Mouse (Mus musculus): ENCODE measurements around the gene Gm49416. TPM values are rescaled to one million over a fixed set of nuclear protein-coding genes. Genes with fewer than 3 reads are reported as not detected.

Gene Gm49416
- total and polyA plus RNA-seq, 2 experiments from 2014 or later = 0.52 TPM; not detected in 1

DNA sequence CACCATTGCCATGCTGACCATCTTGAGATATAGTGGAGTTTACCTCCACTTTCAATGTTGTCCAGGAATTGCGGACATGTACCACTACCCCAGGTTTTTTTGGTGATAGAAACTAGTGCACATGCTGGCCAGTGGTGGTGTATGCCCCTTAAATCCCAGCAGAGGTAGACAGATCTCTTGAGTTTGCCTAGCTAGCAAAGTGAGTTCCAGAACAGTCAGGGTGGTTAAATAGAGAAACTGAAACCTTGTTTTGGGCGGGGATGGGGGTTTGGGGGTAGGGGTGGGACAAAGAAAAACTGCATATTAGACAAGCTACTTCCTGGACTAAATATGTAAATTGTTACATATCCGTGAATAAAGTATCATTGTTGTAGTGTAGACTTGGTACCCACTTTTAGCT is 30.3 kb downstream of the Gm49416 start:
- H3K4me3 ChIP-seq (ENCODE audit: low read length) = no peak overlapping the region
- 91% methylated on average over 3 of the region's 3 CpGs for WGBS
- H3K4me2 ChIP-seq (ENCODE audit: low read depth, low read length) = no peak overlapping the region
- DNase-seq (ENCODE audit: low spot score) (no peak), ATAC-seq (no peak)
- H3K27me3 ChIP-seq (ENCODE audit: insufficient read depth, low read length) = no peaks in the 10 kb centered on the region
- H3K9ac ChIP-seq (replicated peaks; ENCODE audit: low read length) = no peak overlapping the region
- H3K27ac ChIP-seq = no peak overlapping the region
- TF ChIP-seq CTCF (IDR thresholded peaks at IDR 0.05; ENCODE audit: low read depth) = no peak
- H3K4me1 ChIP-seq (ENCODE audit: insufficient read depth, low read length) = peaks cover 9% of the 10 kb centered on the region
- peaks cover 31% of the 10 kb centered on the region for H3K36me3 ChIP-seq (ENCODE audit: insufficient read depth, low read length)
- no peaks in the 10 kb centered on the region for H3K9me3 ChIP-seq (ENCODE audit: low read length)

GRCm38 (mm10) chr19:8919684-8920072 is 31.0 kb downstream of the Gm49416 start:
- H3K9ac ChIP-seq (replicated peaks; ENCODE audit: low read length) = peak overlapping the region; percentile 85; the same call in 1 of the 2 replicates
- H3K4me2 ChIP-seq (ENCODE audit: low read depth, low read length) = peak overlapping the region; percentile 91
- H3K4me1 ChIP-seq (ENCODE audit: insufficient read depth, low read length) = peaks cover 9% of the 10 kb centered on the region
- ATAC-seq (no peak), DNase-seq (ENCODE audit: low spot score) (no peak)
- peak overlapping the region; percentile 89; the same call in 1 of the 2 replicates for H3K4me3 ChIP-seq (ENCODE audit: low read length)
- TF ChIP-seq CTCF (IDR thresholded peaks at IDR 0.05; ENCODE audit: low read depth) = no peak
- peaks cover 25% of the 10 kb centered on the region for H3K36me3 ChIP-seq (ENCODE audit: insufficient read depth, low read length)
- 63% methylated on average over 6 of the region's 6 CpGs for WGBS
- H3K27me3 ChIP-seq (ENCODE audit: insufficient read depth, low read length) = no peaks in the 10 kb centered on the region
- peak overlapping the region; percentile 79 for H3K27ac ChIP-seq
- no peaks in the 10 kb centered on the region for H3K9me3 ChIP-seq (ENCODE audit: low read length)

DNA sequence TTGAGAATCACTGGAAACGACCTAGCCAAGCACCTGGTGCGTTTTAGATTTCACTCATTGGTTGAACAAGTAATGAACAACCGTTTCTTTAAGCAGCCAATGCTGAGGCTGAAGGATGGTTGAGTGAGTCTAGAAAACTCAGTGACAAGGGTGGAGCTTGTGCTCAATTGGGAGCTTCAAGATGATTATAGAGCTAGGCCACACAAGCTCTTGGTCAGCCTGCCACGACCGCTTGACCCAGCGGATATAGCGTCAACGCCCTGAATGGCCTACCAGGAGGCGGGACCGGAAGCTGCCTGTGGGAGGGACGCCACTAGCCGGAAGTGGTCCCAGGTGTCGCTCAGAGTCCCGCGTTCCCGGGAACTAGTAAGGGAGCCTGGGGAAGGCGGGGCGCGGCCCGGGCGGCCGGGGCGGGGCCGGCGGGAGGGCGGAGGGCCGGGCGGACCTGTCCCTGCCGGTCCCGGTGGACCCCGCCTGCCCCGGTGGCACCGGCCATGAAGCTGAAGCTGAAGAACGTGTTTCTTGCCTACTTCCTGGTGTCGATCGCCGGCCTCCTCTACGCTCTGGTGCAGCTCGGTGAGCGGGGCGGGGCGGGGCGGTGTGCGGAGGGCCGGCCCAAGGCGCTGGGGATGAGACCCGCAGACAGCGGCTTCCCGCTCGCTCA is 31.5 kb downstream of the Gm49416 start, which contains the start of gene B3gat3:
TSS of gene B3gat3 (plus strand) at position 302 of the 664 bp plus-strand sequence.
- Histone ChIP-seq H3K27me3 (ENCODE audit: insufficient read depth, low read length) (no peaks in the 10 kb centered on the region), H3K9me3 (ENCODE audit: low read length) (no peaks in the 10 kb centered on the region), H3K4me1 (ENCODE audit: insufficient read depth, low read length) (peaks cover 9% of the 10 kb centered on the region), H3K9ac (replicated peaks; ENCODE audit: low read length) (peak within 1 kb of the TSS; percentile 85), H3K4me3 (ENCODE audit: low read length) (peak within 1 kb of the TSS; percentile 89), H3K27ac (peak within 1 kb of the TSS; percentile 79), H3K4me2 (ENCODE audit: low read depth, low read length) (peak within 1 kb of the TSS; percentile 91), H3K36me3 (ENCODE audit: insufficient read depth, low read length) (peaks cover 19% of the 10 kb centered on the region)
- WGBS = 4% methylated on average over 31 of the region's 50 CpGs
- no peak for TF ChIP-seq CTCF (IDR thresholded peaks at IDR 0.05; ENCODE audit: low read depth)
- DNase-seq (ENCODE audit: low spot score) (peak; percentile 96), ATAC-seq (peak; percentile 98)

DNA sequence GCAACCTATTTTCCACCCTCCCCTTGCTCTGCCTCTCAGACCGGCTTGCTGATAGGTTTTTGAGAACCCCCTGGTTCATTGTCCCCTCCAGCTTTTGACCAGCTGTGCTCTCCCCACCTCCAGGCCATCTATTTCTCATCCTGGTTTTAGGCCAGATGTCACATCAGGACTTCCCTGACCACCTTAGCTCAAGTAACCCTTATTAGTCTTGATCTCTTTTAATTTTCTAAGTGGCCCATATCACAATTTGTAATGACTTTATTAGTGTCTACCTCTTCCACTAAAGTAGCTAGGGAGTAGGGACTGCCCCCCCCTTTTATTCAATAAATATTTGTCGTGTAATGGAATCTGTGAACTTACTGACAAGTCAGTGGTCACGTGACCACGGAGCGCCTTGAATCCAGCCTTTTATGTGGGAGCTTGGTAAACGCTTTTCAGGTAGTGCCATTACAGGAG is 32.1 kb downstream of the Gm49416 start:
- H3K27ac ChIP-seq = peak overlapping the region; percentile 79
- TF ChIP-seq CTCF (IDR thresholded peaks at IDR 0.05; ENCODE audit: low read depth) = no peak
- peak overlapping the region; percentile 91 for H3K4me2 ChIP-seq (ENCODE audit: low read depth, low read length)
- H3K9me3 ChIP-seq (ENCODE audit: low read length) = no peaks in the 10 kb centered on the region
- peaks cover 17% of the 10 kb centered on the region for H3K36me3 ChIP-seq (ENCODE audit: insufficient read depth, low read length)
- no peaks in the 10 kb centered on the region for H3K27me3 ChIP-seq (ENCODE audit: insufficient read depth, low read length)
- DNase-seq (ENCODE audit: low spot score) (peak; percentile 57), ATAC-seq (no peak)
- peaks cover 9% of the 10 kb centered on the region for H3K4me1 ChIP-seq (ENCODE audit: insufficient read depth, low read length)
- H3K4me3 ChIP-seq (ENCODE audit: low read length) = peak overlapping the region; percentile 89
- peak overlapping the region; percentile 85 for H3K9ac ChIP-seq (replicated peaks; ENCODE audit: low read length)
- WGBS = under 1% methylated on average over 6 of the region's 6 CpGs

- peaks cover 9% of the 10 kb centered on the region for H3K4me1 ChIP-seq (ENCODE audit: insufficient read depth, low read length)
- 75% methylated on average over 9 of the region's 9 CpGs for WGBS
Observed at GRCm38 (mm10) chr19:8921741-8922140, 33.0 kb downstream of the Gm49416 start.

DNA sequence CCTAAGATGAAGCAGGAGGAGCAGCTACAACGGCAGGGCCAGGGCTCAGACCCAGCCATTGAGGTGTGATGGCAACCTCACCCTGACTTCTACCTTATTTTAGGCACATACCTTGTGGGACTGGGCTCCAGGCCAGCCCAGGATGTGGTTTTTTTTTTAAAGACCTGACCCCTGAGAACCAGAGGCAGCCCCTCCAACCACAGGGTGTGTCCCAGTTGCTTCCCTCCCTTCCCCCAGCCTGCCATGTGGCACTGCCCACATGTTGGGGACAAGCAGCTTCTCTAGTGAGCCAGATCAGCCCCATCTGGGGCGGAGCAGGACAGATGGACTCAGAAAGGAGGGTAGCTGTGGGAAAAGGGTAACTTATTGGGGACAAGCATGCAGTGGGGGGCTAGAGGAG is 38.0 kb downstream of the Gm49416 start:
- no peak overlapping the region for H3K4me2 ChIP-seq (ENCODE audit: low read depth, low read length)
- H3K36me3 ChIP-seq (ENCODE audit: insufficient read depth, low read length) = peaks cover 8% of the 10 kb centered on the region; the same call in 1 of the 2 replicates
- no peak for DNase-seq (ENCODE audit: low spot score)
- 87% methylated on average over 2 of the region's 2 CpGs for WGBS
- ATAC-seq = no peak
- H3K4me3 ChIP-seq (ENCODE audit: low read length) = no peak overlapping the region
- no peaks in the 10 kb centered on the region; the same call in 1 of the 2 replicates for H3K4me1 ChIP-seq (ENCODE audit: insufficient read depth, low read length)
- no peak overlapping the region for H3K9ac ChIP-seq (replicated peaks; ENCODE audit: low read length)
- TF ChIP-seq CTCF (IDR thresholded peaks at IDR 0.05; ENCODE audit: low read depth) = no peak
- H3K27me3 ChIP-seq (ENCODE audit: insufficient read depth, low read length) = no peaks in the 10 kb centered on the region
- H3K9me3 ChIP-seq (ENCODE audit: low read length) = no peaks in the 10 kb centered on the region
- H3K27ac ChIP-seq = no peak overlapping the region

More at GRCm38 (mm10) chr19:8921741-8922140, 33.0 kb downstream of the Gm49416 start:
- Histone ChIP-seq H3K4me3 (ENCODE audit: low read length) (no peak overlapping the region), H3K4me2 (ENCODE audit: low read depth, low read length) (peak overlapping the region; percentile 91), H3K27me3 (ENCODE audit: insufficient read depth, low read length) (no peaks in the 10 kb centered on the region), H3K27ac (no peak overlapping the region), H3K9me3 (ENCODE audit: low read length) (no peaks in the 10 kb centered on the region), H3K9ac (replicated peaks; ENCODE audit: low read length) (no peak overlapping the region), H3K36me3 (ENCODE audit: insufficient read depth, low read length) (peaks cover 13% of the 10 kb centered on the region)
- TF ChIP-seq CTCF (IDR thresholded peaks at IDR 0.05; ENCODE audit: low read depth) = no peak
- DNase-seq (ENCODE audit: low spot score) = no peak
- no peak for ATAC-seq
